Mouse (Mus musculus): Measurements from ENCODE around the gene Gm960.
"Not testable (repeated sequence)": the region's sequence is repeated elsewhere in the genome, so short reads cannot be mapped to it uniquely, and the experiment has no call there.

Gm960 gene

GRCm38 (mm10) chr19:4587426-4587825 is 111.0 kb downstream of the Gm960 start:
- DNase-seq = no peak

DNA sequence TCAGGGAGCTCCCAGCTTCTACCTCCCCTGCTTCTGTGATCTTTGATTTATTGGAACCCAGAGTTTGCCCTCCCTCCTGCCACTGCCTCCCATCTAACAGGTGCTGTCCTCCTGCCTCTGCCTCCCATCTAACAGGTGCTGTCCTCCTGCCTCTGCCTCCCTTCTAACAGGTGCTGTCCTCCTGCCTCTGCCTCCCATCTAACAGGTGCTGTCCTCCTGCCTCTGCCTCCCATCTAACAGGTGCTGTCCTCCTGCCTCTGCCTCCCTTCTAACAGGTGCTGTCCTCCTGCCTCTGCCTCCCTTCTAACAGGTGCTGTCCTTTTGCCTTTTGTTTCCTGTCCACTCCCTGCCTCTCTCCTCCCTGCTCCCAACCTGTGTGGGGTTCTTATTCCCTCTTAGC is 111.7 kb downstream of the Gm960 start:
- DNase-seq = not testable (repeated sequence)

DNA sequence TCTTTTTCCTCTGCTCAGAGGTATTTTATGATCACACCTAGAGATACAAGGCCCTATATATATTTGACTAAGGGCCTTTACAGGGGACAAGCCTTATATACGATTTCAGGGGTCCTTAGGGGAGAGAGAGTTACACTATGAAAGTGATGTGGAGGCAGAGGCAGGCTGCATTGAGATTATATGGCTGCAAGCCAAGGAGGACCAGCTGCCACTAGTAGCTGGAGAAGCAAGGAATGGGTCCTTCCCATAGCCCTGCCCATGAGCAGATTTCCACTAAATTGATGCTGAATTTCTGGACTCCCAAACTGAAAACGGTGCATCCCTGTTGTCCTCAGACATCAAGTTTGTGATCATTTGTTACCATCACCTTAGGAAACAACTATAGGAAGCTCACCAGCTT is 114.6 kb downstream of the Gm960 start:
- no peak for DNase-seq

GRCm38 (mm10) chr19:4579296-4579695 is 119.2 kb downstream of the Gm960 start:
- no peak for DNase-seq

DNA sequence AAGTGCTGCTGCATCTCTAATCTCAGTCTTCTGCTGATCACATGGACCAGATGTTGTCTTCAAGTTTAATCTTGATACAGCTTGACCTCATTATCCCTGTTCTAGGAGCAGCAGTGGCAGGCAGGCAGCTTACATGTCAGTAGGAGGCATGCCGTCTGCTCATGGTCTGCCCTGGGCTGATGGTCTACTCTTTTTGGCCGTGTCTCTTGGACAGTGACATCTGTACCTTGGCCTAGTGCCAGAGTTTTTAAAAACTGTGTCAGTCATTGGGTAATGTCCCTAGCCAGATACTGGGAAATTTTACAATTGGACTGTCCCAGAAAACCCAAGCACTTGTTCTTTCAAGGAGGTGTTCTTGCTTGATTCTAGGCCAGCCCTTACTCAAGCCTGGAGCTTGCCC is 119.7 kb downstream of the Gm960 start:
- DNase-seq = peak; percentile 76
